Mouse (Mus musculus) ES-E14 (cell line): ENCODE measurements at regions not wholly inside any gene's neighbourhood (a gene's known extent, or its start where the extent isn't known, plus 50 kb on each side); places are given as distances from the start of the nearest gene placed in this dataset.

Source experiments
- DNase-seq: peaks from one replicate; pipeline ENCODE4 v3.0.0-alpha.2; 2013; ENCODE audit warnings: low read depth, low spot score
- H3K27ac ChIP-seq: 2 replicates; pipeline ENCODE4 v1.5.1; 2012; ENCODE audit warnings: low read depth, mild to moderate bottlenecking, low read length, moderate library complexity, mixed read lengths; ENCODE audit not compliant: poor library complexity, insufficient read depth, severe bottlenecking
- H3K36me3 ChIP-seq: 2 replicates; pipeline ENCODE4 v1.6.1; 2012; ENCODE audit warnings: mild to moderate bottlenecking, low read length, moderate library complexity, mixed read lengths; ENCODE audit not compliant: control insufficient read depth, poor library complexity, insufficient read depth, severe bottlenecking
- H3K4me1 ChIP-seq, 2 experiments: fragments of 150-350 bp in 1 of 2; sonication (generic) in 1 of 2; 2 replicates each; pipeline ENCODE4 v1.6.1; 2012; ENCODE audit warnings: low read length in 2 of 2, mild to moderate bottlenecking in 1 of 2, mixed read lengths in 1 of 2; ENCODE audit not compliant: control insufficient read depth in 2 of 2, insufficient read depth in 2 of 2, poor library complexity in 1 of 2
- H3K4me3 ChIP-seq, 2 experiments: fragments of 150-350 bp in 1 of 2; sonication (generic) in 1 of 2; 2 replicates each; pipeline ENCODE4 v1.5.1; 2012; ENCODE audit warnings: low read length in 2 of 2, low read depth in 1 of 2, mild to moderate bottlenecking in 1 of 2, mixed read lengths in 1 of 2; ENCODE audit not compliant: insufficient read depth in 1 of 2, poor library complexity in 1 of 2, severe bottlenecking in 1 of 2
- H3K9ac ChIP-seq: 2 replicates; pipeline ENCODE4 v1.6.1; 2012; ENCODE audit warnings: low read depth, mild to moderate bottlenecking, low read length, mixed read lengths; ENCODE audit not compliant: poor library complexity, insufficient read depth, severe bottlenecking
- H3K9me3 ChIP-seq: fragments of 150-350 bp; sonication (generic); 2 replicates; pipeline ENCODE4 v1.6.1; 2012; ENCODE audit warnings: low read depth, mild to moderate bottlenecking, low read length; ENCODE audit not compliant: control insufficient read depth, insufficient read depth
- CHD2 ChIP-seq: IDR thresholded peaks from 2 replicates; pipeline ENCODE4 v1.6.1; 2014; ENCODE audit warnings: mild to moderate bottlenecking, low read depth, low read length, inconsistent platforms
- HCFC1 ChIP-seq: IDR thresholded peaks from 2 replicates; pipeline ENCODE4 v1.6.1; 2012; ENCODE audit warnings: low read length, inconsistent platforms, borderline replicate concordance; ENCODE audit not compliant: insufficient read depth
- MAFK ChIP-seq: IDR thresholded peaks from 2 replicates; pipeline ENCODE4 v1.6.1; 2014; ENCODE audit warnings: mild to moderate bottlenecking, low read depth, low read length, inconsistent platforms; ENCODE audit not compliant: insufficient read depth
- ZC3H11A ChIP-seq: IDR thresholded peaks from 2 replicates; pipeline ENCODE4 v1.6.1; 2012; ENCODE audit warnings: low read depth, mild to moderate bottlenecking, inconsistent platforms, low read length, borderline replicate concordance
- ZNF384 ChIP-seq: IDR thresholded peaks from 2 replicates; pipeline ENCODE4 v1.6.1; 2012; ENCODE audit warnings: low read depth, low read length, inconsistent platforms
- in situ Hi-C, 2 experiments: fragments of 600-800 bp; cut with MboI; formaldehyde crosslinking; loops; one replicate each; pipeline ENCODE4 v1.15.1; 2025; ENCODE audit warnings: low sequenced_read_pairs in 2 of 2, inconsistent platforms in 1 of 2; ENCODE audit not compliant: unreplicated experiment in 2 of 2

DNA sequence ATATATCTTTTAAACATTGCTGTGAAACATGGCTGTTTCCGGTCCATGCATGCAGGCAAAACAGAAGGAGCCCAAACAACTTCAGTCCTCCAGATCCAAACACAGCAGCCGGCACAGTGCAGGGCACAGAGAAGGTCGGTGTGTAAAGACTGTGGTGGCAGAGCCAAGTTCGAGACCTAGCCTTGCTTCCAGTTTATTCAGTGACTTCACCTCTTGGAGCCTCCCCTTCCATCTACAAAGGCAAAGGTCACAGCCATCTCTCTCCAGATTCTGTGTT is 265.5 kb upstream of the Map3k7 start:
- no peak for TF ChIP-seq CHD2
- no peak for TF ChIP-seq ZC3H11A
- no peak for TF ChIP-seq ZNF384
- TF ChIP-seq MAFK = no peak
- no peak for TF ChIP-seq HCFC1
- no peaks in the 10 kb centered on the region for H3K36me3 ChIP-seq
- H3K4me3 ChIP-seq = no peak overlapping the region
- H3K4me1 ChIP-seq = no peaks in the 10 kb centered on the region
- in situ Hi-C loops = no loop called here
- H3K9ac ChIP-seq = no peak overlapping the region
- DNase-seq = no peak
- H3K27ac ChIP-seq = no peak overlapping the region
- no peaks in the 10 kb centered on the region for H3K9me3 ChIP-seq

DNA sequence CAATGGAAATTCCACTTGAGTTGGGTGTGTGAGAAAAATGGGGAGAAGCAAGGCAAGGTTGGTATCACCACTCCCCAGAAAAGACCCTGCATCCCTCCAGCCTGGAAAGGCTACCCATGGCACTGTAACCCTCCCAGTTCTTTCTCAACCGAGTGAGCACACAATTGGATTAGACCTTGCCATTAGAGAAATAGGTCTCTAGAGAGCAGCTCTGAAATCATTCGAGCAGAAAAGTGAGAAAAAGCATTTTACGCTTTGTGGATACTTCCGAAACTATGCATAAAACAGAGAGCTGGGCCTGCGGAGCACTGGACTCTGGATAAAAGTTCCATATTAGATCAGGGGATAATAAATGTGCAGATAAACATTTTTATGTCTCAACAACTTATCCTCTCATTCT is 264.6 kb upstream of the Map3k7 start:
- Histone ChIP-seq H3K27ac (no peak overlapping the region), H3K36me3 (no peaks in the 10 kb centered on the region), H3K4me1 (no peaks in the 10 kb centered on the region), H3K9me3 (no peaks in the 10 kb centered on the region), H3K9ac (no peak overlapping the region), H3K4me3 (no peak overlapping the region)
- TF ChIP-seq ZNF384 = no peak
- no peak for TF ChIP-seq MAFK
- no peak for TF ChIP-seq HCFC1
- no peak for TF ChIP-seq CHD2
- TF ChIP-seq ZC3H11A = no peak
- DNase-seq = no peak
- in situ Hi-C loops = no loop called here

DNA sequence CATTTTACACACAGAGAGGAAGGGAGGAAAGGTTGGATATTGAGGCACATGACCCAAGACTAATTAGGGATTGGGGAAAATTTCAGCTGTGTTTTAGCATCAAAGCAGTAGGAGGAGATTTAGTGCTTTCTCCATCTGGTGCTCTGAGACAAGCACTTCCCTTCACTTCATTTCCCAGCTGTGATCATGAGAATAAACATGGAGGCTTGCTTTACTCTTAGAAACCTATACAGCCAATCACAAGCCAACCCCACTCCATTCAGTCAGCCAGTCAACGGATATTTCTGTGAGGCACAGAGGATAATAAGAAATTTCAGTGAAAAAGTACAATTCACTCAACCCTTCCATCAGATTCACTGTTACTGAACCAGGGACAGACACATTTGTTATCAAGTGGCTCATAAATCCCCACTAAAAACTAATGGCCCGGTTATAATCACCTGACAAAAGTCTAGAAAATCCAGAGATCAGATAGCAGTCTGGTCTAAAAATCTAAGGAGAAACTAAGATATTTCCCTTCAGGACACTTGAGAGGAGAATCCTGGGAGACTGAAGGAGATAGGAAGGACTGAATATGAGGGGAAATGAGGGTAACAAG is 249.7 kb upstream of the Map3k7 start:
- H3K27ac ChIP-seq = no peak overlapping the region
- in situ Hi-C loops = no loop called here
- TF ChIP-seq ZC3H11A = no peak
- TF ChIP-seq ZNF384 = no peak
- no peak for TF ChIP-seq CHD2
- TF ChIP-seq HCFC1 = no peak
- no peak for TF ChIP-seq MAFK
- H3K4me1 ChIP-seq = no peaks in the 10 kb centered on the region
- no peaks in the 10 kb centered on the region for H3K36me3 ChIP-seq
- H3K9me3 ChIP-seq = no peaks in the 10 kb centered on the region
- no peak for DNase-seq
- H3K4me3 ChIP-seq = no peak overlapping the region
- no peak overlapping the region for H3K9ac ChIP-seq

DNA sequence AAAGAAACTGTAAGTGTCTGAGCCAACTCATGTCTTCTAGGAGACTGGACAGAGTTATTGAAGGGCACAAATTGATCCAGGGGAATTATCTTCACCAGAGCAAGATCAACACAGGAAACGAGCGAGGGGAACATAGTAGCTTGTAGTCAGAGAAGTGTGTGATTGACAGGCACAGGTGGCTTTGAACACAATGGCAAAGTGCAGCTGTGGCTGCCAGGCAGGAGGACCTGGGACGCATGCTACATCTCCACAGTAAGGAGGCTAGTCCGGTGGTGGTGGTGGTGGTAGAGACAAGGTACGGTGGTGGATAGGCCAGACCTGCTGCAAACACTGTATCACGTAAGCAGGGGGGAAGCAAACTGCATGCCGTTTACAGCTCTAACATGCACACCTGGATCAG is 240.4 kb upstream of the Map3k7 start:
- no peak for DNase-seq
- Histone ChIP-seq H3K9me3 (no peaks in the 10 kb centered on the region), H3K36me3 (no peaks in the 10 kb centered on the region), H3K4me3 (no peak overlapping the region), H3K27ac (no peak overlapping the region), H3K4me1 (no peaks in the 10 kb centered on the region), H3K9ac (no peak overlapping the region)
- TF ChIP-seq HCFC1 (no peak), CHD2 (no peak), ZC3H11A (no peak), MAFK (no peak), ZNF384 (no peak)
- in situ Hi-C loops = no loop called here

DNA sequence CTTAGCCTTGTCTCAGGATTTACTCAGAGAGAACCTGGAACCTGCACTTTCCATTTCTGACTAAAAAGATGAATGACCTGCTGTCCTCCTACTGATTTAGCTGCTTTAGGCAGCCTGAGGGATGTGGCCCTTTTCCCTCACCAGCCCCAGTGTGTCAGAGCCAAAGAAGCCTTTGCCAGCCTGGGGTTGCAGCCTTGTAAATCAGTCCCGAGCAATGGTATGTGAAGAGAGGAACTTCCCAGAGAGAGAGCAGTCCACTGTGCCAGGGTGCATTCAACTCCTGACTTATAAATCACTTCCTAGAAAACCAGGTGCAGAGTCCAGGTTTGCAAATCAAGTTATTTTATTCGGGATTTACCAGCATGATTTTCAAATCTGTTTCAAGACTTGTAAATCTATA is 239.5 kb upstream of the Map3k7 start:
- Histone ChIP-seq H3K27ac (no peak overlapping the region), H3K36me3 (no peaks in the 10 kb centered on the region), H3K4me1 (no peaks in the 10 kb centered on the region), H3K9me3 (no peaks in the 10 kb centered on the region), H3K9ac (no peak overlapping the region), H3K4me3 (no peak overlapping the region)
- in situ Hi-C loops = no loop called here
- TF ChIP-seq ZC3H11A = no peak
- TF ChIP-seq HCFC1 = no peak
- TF ChIP-seq ZNF384 = no peak
- TF ChIP-seq MAFK = no peak
- TF ChIP-seq CHD2 = no peak
- DNase-seq = no peak
